Mouse (Mus musculus): ENCODE measurements around the gene Stambp. TPM values are rescaled to one million over a fixed set of nuclear protein-coding genes. Genes with fewer than 3 reads are reported as not detected.
"Not testable (repeated sequence)": the region's sequence is repeated elsewhere in the genome, so short reads cannot be mapped to it uniquely, and the experiment has no call there.

Gene Stambp
- polyA plus RNA-seq, 1 experiment from 2014 or later = 8.9 TPM

DNA sequence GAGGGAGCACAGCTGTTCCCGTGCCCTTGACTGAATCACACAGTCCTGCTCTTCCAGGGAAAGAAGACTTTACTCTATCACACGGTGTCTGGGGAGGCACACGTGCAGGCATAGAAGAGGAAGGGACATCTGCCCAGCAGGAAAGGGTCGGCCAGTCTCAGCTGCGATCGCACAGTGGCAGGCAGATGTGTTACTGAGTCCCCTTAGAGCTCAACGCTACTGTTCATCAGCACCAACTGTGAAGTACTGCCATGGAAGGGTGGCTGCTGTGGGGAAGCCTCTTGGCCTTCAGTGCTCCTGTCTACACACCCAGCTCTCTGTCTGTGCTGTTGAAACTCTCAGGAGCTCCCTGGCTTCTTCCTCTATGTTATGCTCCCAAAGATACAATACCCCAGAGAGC lies 21.4 kb upstream of the Stambp start:
- Histone ChIP-seq H3K4me2 (no peak overlapping the region), H3K9me3 (replicated peaks) (no peaks in the 10 kb centered on the region), H3K4me3 (replicated peaks) (no peak overlapping the region), H3K4me1 (replicated peaks) (no peaks in the 10 kb centered on the region; the same call in 1 of the 2 replicates), H3K27me3 (peaks cover 2% of the 10 kb centered on the region; the same call in 1 of the 2 replicates), H3K27ac (replicated peaks) (no peak overlapping the region), H3K36me3 (replicated peaks) (no peaks in the 10 kb centered on the region), H3K9ac (no peak overlapping the region)
- 57% methylated on average over 7 of the region's 7 CpGs for WGBS (ENCODE audit: insufficient replicate concordance)
- ATAC-seq (ENCODE audit: insufficient read depth) = no peak

DNA sequence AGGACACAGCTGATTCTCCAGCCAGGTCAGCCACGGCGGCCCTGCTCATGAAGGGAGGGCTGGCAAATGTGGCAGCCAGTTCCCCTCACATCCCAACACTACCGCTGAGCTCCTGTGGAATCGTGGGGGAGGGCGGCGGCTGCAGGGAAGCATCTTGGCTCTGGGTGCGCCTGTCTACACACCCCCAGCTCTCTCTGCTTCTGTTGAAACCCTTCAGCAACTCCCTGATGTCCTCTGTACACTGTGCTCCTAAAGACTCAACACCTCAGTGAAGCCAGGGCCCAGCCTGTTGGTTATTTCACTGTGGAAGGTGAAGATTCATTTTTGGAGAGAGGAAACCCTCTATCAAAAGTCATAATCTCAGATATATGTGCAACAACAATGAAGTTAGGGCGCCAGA lies 19.5 kb upstream of the Stambp start:
- Histone ChIP-seq H3K9ac (no peak overlapping the region), H3K9me3 (replicated peaks) (no peaks in the 10 kb centered on the region), H3K4me2 (no peak overlapping the region), H3K27ac (replicated peaks) (no peak overlapping the region), H3K4me1 (replicated peaks) (no peaks in the 10 kb centered on the region), H3K4me3 (replicated peaks) (no peak overlapping the region), H3K27me3 (no peaks in the 10 kb centered on the region), H3K36me3 (replicated peaks) (no peaks in the 10 kb centered on the region)
- ATAC-seq (ENCODE audit: insufficient read depth) = no peak
- 58% methylated on average over 8 of the region's 8 CpGs for WGBS (ENCODE audit: insufficient replicate concordance)

DNA sequence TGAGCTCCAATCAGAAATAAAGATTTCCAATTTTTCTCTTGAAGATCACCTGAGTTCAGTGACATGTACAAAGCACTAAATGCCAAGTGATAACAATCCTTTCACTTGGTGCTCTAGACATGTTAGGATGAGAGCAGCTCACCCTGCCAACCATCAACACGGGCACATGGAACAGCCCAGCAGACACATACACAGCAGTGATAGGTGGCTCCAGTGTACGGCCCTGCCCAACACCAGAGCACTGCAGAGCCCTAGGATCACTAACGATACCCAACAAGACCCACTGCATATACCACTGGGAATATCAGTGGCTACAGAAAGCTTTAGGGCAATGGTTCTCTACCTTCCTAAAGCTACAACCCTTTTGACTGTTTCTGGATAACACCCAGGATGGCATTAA lies 17.8 kb upstream of the Stambp start:
- 64% methylated on average over 3 of the region's 3 CpGs for WGBS (ENCODE audit: insufficient replicate concordance)
- Histone ChIP-seq H3K36me3 (replicated peaks) (no peaks in the 10 kb centered on the region), H3K4me1 (replicated peaks) (no peaks in the 10 kb centered on the region), H3K27me3 (no peaks in the 10 kb centered on the region), H3K4me2 (no peak overlapping the region), H3K9ac (no peak overlapping the region), H3K4me3 (replicated peaks) (no peak overlapping the region), H3K27ac (replicated peaks) (no peak overlapping the region), H3K9me3 (replicated peaks) (no peaks in the 10 kb centered on the region)
- ATAC-seq (ENCODE audit: insufficient read depth) = no peak

DNA sequence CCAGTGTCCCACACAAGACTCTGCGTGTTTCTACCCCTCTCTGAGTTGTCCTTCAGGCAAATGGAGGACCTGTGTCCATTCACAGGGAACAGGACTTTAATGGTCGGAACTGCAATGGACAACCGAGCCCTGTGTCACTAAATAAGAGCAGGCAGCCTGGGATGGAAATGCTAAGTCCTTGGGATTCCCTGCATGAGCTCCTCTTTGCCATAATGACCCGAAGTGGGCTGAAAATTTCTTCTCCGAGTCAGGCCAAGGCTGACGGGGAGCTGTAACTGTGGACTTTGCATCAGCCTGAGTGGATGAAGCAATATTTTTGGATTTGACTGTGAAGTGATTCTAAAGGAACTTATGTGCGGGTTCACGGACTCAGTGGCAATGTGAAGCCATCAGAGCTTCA lies 14.7 kb upstream of the Stambp start:
- not testable (repeated sequence) for H3K4me1 ChIP-seq (replicated peaks); ATAC-seq (ENCODE audit: insufficient read depth); H3K9ac ChIP-seq; H3K4me3 ChIP-seq (replicated peaks); H3K36me3 ChIP-seq (replicated peaks); H3K4me2 ChIP-seq; H3K9me3 ChIP-seq (replicated peaks); H3K27ac ChIP-seq (replicated peaks); H3K27me3 ChIP-seq
- 68% methylated on average over 8 of the region's 8 CpGs for WGBS (ENCODE audit: insufficient replicate concordance)

DNA sequence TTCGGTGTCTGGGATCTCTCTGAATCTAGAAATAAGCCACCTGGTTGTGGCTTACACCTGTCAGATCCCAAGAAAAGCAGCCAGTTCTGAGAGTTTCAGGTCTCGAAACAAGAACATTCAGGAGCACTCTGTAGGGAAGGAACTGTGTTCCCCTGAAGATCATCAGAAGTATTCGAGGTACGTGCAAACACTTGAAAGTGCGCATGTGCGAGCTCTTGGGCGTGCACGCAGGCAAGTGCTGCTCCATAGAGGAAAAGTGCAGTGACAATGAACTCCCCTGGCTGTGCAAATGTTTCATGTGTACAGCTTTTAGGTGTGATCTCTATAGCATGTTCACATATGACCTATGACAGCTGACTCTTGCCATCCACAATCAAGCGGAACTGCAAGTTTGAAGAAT lies 12.8 kb upstream of the Stambp start:
- not testable (repeated sequence) for H3K9ac ChIP-seq; H3K4me2 ChIP-seq; H3K36me3 ChIP-seq (replicated peaks); H3K4me1 ChIP-seq (replicated peaks); ATAC-seq (ENCODE audit: insufficient read depth); H3K9me3 ChIP-seq (replicated peaks); H3K27ac ChIP-seq (replicated peaks); H3K27me3 ChIP-seq; H3K4me3 ChIP-seq (replicated peaks)
- 78% methylated on average over 9 of the region's 9 CpGs for WGBS (ENCODE audit: insufficient replicate concordance)

DNA sequence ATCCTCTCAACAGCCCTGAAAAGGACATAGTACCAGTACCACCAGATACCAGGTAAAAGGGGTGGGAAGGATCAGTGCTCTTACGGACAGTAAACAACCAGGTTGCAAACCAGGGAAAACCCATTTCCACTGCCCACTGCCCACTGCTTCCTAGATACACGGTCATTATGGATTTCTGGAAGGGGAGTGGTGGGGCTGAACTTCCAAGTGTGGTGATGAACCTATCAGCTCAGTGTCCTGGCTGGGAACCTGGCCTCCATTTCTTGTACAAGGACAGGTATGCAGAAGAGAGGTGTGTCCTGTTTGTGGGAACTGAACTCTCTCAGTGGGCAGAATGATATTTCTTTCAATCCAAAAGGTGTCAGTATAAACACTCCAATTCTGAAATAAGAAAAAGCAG lies 11.1 kb upstream of the Stambp start:
- Histone ChIP-seq H3K4me1 (replicated peaks) (no peaks in the 10 kb centered on the region), H3K4me3 (replicated peaks) (no peak overlapping the region), H3K27ac (replicated peaks) (no peak overlapping the region), H3K9me3 (replicated peaks) (no peaks in the 10 kb centered on the region), H3K27me3 (peaks cover 14% of the 10 kb centered on the region; the same call in 1 of the 2 replicates), H3K36me3 (replicated peaks) (no peaks in the 10 kb centered on the region), H3K9ac (no peak overlapping the region), H3K4me2 (no peak overlapping the region)
- whole genome bisulfite sequencing (ENCODE audit: insufficient replicate concordance) = 58% methylated on average over 2 of the region's 2 CpGs
- no peak for ATAC-seq (ENCODE audit: insufficient read depth)

DNA sequence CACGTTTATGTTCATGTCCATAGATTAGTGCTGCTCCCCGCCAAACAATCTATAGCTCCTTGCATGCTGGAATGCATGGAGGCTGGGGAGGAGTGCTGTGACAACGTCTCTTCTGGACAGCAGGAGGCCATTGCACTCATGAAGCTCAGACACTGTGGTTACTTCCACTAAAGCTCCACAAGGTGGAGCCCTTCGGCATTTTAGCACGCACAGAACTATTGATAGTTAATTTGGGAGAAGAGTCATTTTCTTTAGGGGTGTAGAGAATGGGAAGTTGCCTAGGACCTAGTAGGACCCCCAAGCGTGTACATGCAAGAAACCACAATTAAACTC lies 10.4 kb upstream of the Stambp start:
- peaks cover 19% of the 10 kb centered on the region; the same call in 1 of the 2 replicates for H3K27me3 ChIP-seq
- ATAC-seq (ENCODE audit: insufficient read depth) = no peak
- no peak overlapping the region for H3K4me3 ChIP-seq (replicated peaks)
- H3K9ac ChIP-seq = no peak overlapping the region
- no peaks in the 10 kb centered on the region for H3K9me3 ChIP-seq (replicated peaks)
- no peaks in the 10 kb centered on the region for H3K4me1 ChIP-seq (replicated peaks)
- no peak overlapping the region for H3K27ac ChIP-seq (replicated peaks)
- 1% methylated on average over 6 of the region's 6 CpGs for WGBS (ENCODE audit: insufficient replicate concordance)
- no peak overlapping the region for H3K4me2 ChIP-seq
- no peaks in the 10 kb centered on the region for H3K36me3 ChIP-seq (replicated peaks)

DNA sequence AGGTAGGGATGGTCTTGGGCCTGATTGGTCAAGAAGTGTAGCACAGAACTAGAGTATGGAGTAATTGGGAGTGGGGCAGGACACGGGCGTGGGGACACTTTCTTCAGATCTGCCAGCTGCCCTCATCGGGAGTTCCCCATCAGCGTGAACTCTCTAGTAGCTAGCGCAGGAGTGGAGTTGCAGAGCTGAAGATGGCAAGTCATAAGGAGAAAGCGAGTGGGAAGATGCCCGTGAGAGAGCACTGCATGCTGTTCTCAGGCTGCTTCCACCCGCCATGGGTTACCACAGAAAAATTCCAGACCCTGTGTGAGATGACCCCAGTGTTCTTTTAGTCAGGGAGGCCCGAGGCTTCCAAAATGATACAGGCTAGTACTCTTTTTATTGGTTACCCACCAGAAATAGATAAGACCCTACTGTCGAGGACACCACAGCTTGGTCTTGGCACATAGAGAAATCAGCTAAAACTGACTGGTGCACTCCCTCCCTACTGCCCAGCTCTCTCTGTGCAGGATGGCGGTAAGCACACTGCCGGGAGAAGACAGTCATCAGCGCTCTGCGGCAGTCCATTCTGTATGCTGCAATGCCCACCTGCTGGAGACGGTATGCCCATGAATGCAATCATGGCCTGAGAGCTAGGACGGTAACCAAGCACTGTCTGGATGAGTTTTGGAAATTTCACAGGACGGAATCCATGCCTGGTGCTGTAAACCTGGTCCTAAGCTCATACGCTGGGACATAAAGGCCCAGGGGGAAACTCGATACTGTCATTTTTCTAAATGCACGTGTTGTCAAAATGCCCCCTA lies 9.8 kb upstream of the Stambp start:
- ATAC-seq (ENCODE audit: insufficient read depth) = no peak
- 60% methylated on average over 20 of the region's 20 CpGs for WGBS (ENCODE audit: insufficient replicate concordance)

DNA sequence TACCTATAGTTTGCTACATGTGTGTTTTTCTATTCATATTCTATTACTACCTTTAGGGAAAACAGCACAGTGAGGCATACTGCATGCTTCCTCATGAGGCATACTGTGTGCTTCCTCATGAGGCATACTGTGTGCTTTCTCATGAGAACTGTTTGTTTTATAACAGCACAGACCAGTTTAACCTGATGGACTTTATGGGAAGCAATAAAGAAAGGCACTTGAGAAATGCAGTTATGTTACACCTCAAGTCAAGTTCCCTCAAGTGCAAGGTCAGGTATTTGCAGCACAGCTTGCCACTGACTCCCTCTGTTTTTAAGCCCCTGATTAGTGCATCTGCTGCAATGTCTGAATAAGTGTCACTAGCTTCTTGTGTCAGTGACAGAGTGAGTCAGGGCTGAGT lies 5.0 kb upstream of the Stambp start:
- Histone ChIP-seq H3K4me3 (replicated peaks) (no peak overlapping the region), H3K4me2 (no peak overlapping the region), H3K27me3 (peaks cover 21% of the 10 kb centered on the region; the same call in 1 of the 2 replicates), H3K9ac (no peak overlapping the region), H3K9me3 (replicated peaks) (no peaks in the 10 kb centered on the region), H3K4me1 (replicated peaks) (peaks cover 5% of the 10 kb centered on the region), H3K36me3 (replicated peaks) (no peaks in the 10 kb centered on the region), H3K27ac (replicated peaks) (no peak overlapping the region)
- ATAC-seq (ENCODE audit: insufficient read depth) = no peak

More for the DNA sequence above, 9.8 kb upstream of the Stambp start:
- Histone ChIP-seq H3K4me1 (replicated peaks) (no peaks in the 10 kb centered on the region), H3K4me3 (replicated peaks) (no peak overlapping the region), H3K36me3 (replicated peaks) (no peaks in the 10 kb centered on the region), H3K9ac (no peak overlapping the region), H3K27me3 (peaks cover 19% of the 10 kb centered on the region; the same call in 1 of the 2 replicates), H3K9me3 (replicated peaks) (no peaks in the 10 kb centered on the region), H3K27ac (replicated peaks) (no peak overlapping the region), H3K4me2 (no peak overlapping the region)

DNA sequence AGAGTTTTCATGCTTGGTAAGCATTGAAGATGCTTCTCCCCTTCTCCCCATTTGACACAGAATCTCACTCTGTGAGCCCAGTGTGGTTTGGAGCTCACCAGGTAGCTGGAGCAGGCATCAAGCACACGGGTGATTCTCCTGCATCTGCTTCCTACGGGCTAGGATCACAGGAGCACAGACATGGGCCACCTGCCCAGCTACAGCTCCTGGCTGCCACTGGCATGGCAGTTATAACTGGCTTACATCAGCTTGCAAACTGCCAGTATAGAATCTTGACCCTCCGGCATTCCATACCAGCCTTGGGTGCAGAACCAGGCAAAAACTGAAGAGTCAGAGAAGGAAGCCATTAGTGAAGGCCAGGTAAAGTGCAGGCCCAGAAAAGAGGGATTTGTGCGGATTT lies 3.1 kb upstream of the Stambp start:
- H3K27ac ChIP-seq (replicated peaks) = no peak overlapping the region
- no peaks in the 10 kb centered on the region for H3K9me3 ChIP-seq (replicated peaks)
- no peak overlapping the region for H3K4me2 ChIP-seq
- WGBS (ENCODE audit: insufficient replicate concordance) = 64% methylated on average over 4 of the region's 4 CpGs
- H3K27me3 ChIP-seq = peaks cover 21% of the 10 kb centered on the region; the same call in 1 of the 2 replicates
- ATAC-seq (ENCODE audit: insufficient read depth) = no peak
- H3K36me3 ChIP-seq (replicated peaks) = no peaks in the 10 kb centered on the region
- no peak overlapping the region for H3K4me3 ChIP-seq (replicated peaks)
- H3K4me1 ChIP-seq (replicated peaks) = peaks cover 17% of the 10 kb centered on the region
- H3K9ac ChIP-seq = no peak overlapping the region

DNA sequence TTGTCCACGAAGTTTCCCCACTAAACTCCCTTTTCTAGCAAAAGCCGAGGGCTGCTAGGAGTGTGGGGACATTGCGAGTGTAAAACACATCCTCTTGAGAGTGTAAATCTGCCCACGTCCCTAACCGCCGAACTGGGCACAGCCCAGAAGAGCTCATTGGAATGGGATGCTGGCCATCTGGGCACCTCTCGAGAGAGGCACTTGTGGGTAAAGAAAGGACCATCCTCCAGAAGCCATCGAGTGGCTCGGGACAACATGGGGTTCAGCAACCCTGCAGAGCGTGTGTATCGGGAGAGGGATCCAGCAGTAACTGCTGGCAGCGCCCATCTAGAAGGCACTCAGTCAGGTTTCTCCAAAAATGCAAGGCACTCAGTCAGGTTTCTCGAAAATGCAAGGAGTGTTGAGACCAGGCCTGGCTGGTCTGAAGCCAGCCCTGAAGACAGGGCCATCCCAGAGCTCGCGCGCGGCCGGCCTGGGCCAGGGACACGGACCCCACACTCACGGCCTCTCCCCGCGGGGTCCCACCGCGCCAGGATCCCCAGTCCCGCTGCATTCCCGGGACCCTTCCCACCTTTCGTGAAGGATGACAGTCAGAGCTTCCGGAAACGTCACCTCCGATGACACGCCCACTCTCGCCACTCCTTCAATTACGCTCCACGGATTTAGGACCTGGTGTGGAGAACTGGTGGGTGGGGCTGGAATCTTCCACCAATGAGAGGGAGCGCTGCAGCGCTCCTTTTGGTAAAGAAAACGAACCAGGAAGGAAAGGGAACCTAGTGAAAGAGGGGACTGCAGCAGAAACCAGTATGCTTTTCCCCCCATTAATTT lies 475 bp downstream of the Stambp start:
- ATAC-seq (ENCODE audit: insufficient read depth) = peak; percentile 91
- Histone ChIP-seq H3K27ac (replicated peaks) (peak overlapping the region; percentile 51; the same call in 1 of the 2 replicates), H3K9me3 (replicated peaks) (no peaks in the 10 kb centered on the region), H3K4me3 (replicated peaks) (peak overlapping the region; percentile 91), H3K4me1 (replicated peaks) (peaks cover 20% of the 10 kb centered on the region), H3K27me3 (peaks cover 8% of the 10 kb centered on the region; the same call in 1 of the 2 replicates), H3K36me3 (replicated peaks) (peaks cover 14% of the 10 kb centered on the region), H3K4me2 (peak overlapping the region; percentile 86), H3K9ac (peak overlapping the region; percentile 82)
- WGBS (ENCODE audit: insufficient replicate concordance) = 5% methylated on average over 37 of the region's 37 CpGs
